Mouse (Mus musculus): Measurements from ENCODE around the gene Nagk.

GRCm38 (mm10) chr6:83786426-83786825 lies 8.4 kb upstream of the Nagk start:
- TF ChIP-seq CTCF (IDR thresholded peaks at IDR 0.05; ENCODE audit: low read depth, low read length) (no peak), POLR2A (IDR thresholded peaks at IDR 0.05; ENCODE audit: extremely low read depth, insufficient read depth, low read length) (no peak)

Measured in liver, adult 2 months (tissue).